8 mouse cellular contexts compared by ENCODE assay signal in the genomic region with DNA sequence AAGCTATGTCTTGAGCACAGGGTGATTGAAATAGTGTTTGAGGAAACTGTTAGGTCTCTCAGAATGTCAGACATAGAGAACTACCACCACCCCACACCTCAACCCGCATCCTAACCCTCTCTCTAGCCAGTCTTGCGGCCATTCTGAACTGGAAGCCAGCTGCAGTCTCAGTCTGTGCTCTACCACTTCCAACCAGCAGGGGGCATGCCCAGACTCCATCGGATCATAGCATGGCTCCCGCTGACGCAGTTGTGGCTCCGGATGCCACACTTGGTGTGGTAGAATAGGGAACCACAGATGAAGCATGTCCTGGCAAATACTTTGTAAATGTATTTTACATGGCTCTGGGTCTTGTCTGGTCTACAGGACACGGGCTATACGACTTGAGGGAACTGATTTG. TPM values are rescaled to one million over a fixed set of nuclear protein-coding genes. Genes with fewer than 3 reads are reported as not detected.
DNase-seq lines count a peak whose midpoint lies in the region; TF ChIP-seq lines count a peak whose summit lies in the region.

No protein-coding gene starts in this region.

- H3K4me3 ChIP-seq in gastrocnemius, adult 2 months: no peak overlapping the region

- no peak for DNase-seq in gastrocnemius, adult 2 months
- DNase-seq in gastrocnemius, adult 8-10 months (ENCODE audit: low spot score in 2 of 2): no peak
- peak; percentile 1 for DNase-seq in spleen, adult 12 weeks (ENCODE audit: low spot score)
- no peak for DNase-seq in spleen, adult 18-20 months
- DNase-seq in embryo, embryonic 11 days: peak; percentile 70
- peak; percentile 33 for DNase-seq in kidney, postnatal 14 days
- DNase-seq in lung, postnatal 4 days: peak; percentile 25 to 38
- no peak for DNase-seq in T-cell, adult 2 months (ENCODE audit: low spot score)

- H3K27ac ChIP-seq in gastrocnemius, adult 2 months: no peak overlapping the region

- TF ChIP-seq CTCF in gastrocnemius, adult 2 months (IDR thresholded peaks at IDR 0.05): peak; percentile 47

- intact Hi-C loops in gastrocnemius, adult 2 months (cut with DNase I): no loop called here

RNA-seq across cellular contexts. Expression of gene Gc, which starts 2.2 kb away (rescaled TPM):
- not detected for total RNA-seq in gastrocnemius, adult 2 months (2021)
- 1 to 10 TPM in 1 of 4 experiments, not detected in 3; 2.2 TPM for total RNA-seq in gastrocnemius, adult 8-10 months (2022)

Comparison
In these comparisons a context has a peak if more than half of its experiments do, and no peak if none do; other contexts are left out.
1. DNase-seq: peak in spleen, adult 12 weeks (single experiment), embryo, embryonic 11 days (single experiment), kidney, postnatal 14 days (single experiment) and lung, postnatal 4 days (2 of 2); none in gastrocnemius, adult 2 months (single experiment), gastrocnemius, adult 8-10 months (0 of 2), spleen, adult 18-20 months (0 of 2) and T-cell, adult 2 months (single experiment).